Mouse (Mus musculus): ENCODE data around the gene Meis2.

Meis2 gene

GRCm38 (mm10) chr2:116068461-116068860 is 2.8 kb upstream of the Meis2 start:
- CTCF ChIA-PET: no interaction called here

DNA sequence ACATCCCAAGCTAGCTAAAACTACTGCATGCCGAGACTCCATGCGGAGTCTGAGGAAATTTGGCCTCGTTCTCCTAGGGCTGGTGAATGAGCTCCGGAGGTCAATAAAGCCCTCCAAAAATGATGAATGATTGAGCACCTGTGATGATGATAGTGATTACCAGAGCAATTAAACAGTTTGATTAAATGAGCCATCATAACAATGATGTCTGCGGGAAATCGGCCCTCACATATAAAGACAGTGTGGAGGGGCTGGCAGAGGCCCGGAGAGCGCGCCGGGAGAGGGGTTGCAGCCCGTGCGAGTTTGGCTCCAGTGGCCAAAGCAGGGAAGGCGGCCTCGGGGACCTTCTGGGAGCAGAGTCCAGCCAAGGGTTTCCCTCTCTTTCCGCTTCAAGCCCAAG is 2.1 kb upstream of the Meis2 start:
- CTCF ChIA-PET: no interaction called here

DNA sequence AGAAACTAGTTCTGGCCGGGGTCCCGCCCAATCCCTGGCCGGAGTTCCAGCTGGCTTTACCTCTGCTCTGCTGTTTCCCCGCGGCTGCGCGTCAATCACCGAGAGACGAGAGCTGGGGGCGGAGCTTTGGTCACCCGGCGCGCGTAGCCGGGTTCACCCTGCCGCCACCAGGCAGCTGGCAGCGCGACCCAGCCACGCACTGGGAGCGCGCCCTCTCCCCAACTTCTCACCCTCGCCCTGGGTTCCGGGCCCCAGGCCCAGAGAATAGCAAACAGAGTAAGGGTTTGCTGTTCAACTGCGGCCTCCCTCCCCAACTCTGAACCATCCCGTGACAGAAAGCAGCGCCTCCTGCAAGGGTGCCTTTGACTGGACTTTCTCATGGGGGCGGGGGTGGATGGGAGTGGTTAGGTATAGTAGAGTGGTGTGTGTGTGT is 1.4 kb upstream of the Meis2 start:
- CTCF ChIA-PET: no interaction called here

GRCm38 (mm10) chr2:116066057-116066941 is 660 bp upstream of the Meis2 start:
- CTCF ChIA-PET: interaction anchor here (0.6 kb wide), 1 partner anchor 55 kb away, joined by 5 read pairs; no protein-coding TSS in a partner anchor

GRCm38 (mm10) chr2:116065057-116065456 is 582 bp downstream of the Meis2 start:
- CTCF ChIA-PET: no interaction called here

GRCm38 (mm10) chr2:116064521-116064920 is 1.1 kb downstream of the Meis2 start:
- CTCF ChIA-PET: no interaction called here

DNA sequence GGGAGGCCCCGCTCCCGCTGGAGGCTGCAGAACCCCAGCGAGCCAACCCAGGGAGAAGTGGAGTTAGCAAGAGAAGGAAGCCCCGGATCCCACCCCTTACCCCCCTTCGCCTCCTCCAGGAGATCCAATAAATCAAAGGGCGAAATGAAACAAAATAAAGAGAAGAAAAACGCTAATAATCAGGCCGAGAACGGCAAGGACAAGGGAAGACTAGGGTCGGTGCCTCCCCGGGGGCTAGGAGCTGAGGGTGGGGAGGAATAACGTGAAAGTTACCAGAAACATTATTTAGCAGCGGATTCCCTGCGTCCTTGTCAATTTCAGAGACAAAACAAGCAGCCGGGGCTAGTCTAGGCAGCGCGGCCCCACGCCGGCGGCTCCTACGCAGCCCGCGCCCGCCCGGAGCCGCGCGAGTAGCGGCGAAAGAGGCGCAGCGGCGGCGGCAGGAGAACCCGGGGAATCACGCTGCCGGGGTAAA is 1.8 kb downstream of the Meis2 start:
- CTCF ChIA-PET: no interaction called here

DNA sequence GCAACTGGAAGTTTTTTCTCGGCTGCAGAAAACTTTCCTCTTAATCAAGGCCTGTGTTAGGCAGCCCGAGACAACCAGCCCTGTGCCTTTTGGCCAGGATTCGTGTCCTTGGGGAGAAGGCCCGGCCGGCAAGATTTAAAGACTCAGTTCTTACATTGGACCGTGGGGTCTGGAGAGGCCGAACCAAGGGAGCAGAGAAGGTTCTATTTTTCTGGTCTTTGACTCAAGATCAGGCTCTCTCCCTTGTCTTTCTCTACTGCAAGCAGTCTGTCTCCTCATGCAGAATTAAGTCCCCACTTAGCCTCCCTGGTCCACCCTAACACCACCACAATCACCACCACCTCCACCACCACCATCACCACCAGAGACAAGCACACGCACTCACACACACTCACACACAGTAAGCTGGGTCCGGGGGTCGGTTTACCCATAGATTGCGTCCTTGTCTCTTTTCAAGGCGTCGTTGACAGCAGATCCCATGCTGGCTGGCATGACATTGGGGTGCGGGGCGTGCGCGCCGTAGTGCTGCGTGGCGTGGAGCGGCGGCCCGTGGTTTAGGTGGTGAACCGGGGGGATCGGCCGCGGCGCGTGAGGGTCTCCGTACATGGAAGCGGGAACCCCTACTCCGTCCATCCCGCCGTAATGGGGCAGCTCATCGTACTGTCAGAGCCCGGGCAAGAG is 2.7 kb downstream of the Meis2 start:
- CTCF ChIA-PET: no interaction called here

DNA sequence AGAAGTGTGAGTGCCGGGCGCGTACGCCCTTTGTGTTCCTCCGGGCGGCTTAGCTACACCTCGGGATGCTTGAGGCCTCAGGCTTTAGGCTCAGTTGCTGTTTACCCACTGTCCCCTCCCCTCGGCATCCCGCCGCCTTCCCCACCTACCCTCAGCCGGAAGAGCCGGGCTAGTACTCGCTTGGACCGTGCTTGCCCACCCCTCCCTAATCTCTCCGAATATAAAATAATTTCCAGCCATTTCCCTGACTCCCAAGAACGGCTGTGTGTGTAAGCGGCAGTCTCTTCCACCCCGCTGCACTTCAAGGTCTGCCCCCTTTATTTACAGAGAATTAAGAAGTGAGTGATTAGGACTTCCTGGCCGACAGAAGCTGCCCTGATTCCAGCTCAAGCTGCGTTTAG is 3.4 kb downstream of the Meis2 start:
- CTCF ChIA-PET: no interaction called here

GRCm38 (mm10) chr2:116061401-116062021 is 4.1 kb downstream of the Meis2 start:
- CTCF ChIA-PET: no interaction called here

- CTCF ChIA-PET: no interaction called here
Observed at GRCm38 (mm10) chr2:116060701-116061400, 4.8 kb downstream of the Meis2 start.

DNA sequence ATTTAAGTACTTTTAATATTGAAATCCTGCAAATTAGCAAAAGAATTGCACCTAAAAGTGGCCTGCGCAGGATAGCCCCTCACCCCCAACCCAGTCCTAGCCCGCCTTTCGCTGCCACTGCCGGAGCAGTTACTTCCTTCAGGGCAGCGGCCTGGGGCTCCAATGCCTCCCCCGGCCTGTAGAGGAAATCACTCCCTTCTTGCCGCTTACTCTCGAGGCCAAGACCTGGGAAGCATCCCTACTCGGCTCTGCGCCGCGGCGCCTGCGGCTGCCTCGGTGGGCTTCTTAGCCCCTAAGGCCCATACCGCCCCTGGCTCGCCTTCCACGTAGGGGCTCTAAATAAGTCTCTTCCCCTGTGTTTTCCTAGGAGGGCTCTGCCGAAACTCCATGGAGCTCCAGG is 5.4 kb downstream of the Meis2 start:
- CTCF ChIA-PET: no interaction called here

DNA sequence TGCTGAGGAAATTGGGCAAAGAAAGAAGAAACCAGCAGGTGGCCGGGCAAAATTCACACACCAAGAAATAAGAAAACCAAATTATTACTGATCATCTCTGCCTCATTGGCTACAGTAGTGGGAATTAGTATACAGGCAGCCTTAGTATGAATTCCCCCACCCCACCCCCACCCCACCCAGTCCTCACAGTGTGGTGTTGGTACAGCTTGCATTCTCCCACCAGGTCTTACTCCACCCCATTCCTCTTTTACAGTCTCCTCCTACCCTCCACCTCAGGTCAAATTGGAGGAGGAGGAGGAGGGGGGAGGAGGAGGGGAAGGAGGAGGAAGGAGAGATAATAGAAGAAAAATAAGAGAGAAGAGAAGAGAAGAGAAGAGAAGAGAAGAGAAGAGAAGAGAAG is 6.0 kb downstream of the Meis2 start:
- CTCF ChIA-PET: no interaction called here

DNA sequence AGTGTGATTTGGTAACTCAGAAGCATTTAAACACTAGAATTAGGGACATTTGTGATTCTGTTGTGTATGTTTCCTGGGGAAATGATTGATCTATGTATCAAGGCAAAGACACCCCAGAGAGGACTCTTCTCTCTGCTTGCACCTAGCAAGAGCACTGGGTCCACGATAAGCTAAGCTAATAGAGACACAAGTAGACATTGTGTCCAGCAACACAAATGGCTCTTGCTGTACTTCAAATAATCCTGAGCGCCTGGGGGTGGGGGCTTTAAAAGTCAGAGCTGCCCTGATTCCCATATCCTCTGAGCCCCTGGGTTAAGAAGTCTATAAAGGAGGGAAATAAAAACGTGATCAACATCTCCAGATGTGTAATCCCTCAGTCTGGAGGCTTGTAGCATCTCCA is 6.6 kb downstream of the Meis2 start:
- CTCF ChIA-PET: no interaction called here

- CTCF ChIA-PET: no interaction called here
Observed at GRCm38 (mm10) chr2:116058511-116058910, 7.1 kb downstream of the Meis2 start.

DNA sequence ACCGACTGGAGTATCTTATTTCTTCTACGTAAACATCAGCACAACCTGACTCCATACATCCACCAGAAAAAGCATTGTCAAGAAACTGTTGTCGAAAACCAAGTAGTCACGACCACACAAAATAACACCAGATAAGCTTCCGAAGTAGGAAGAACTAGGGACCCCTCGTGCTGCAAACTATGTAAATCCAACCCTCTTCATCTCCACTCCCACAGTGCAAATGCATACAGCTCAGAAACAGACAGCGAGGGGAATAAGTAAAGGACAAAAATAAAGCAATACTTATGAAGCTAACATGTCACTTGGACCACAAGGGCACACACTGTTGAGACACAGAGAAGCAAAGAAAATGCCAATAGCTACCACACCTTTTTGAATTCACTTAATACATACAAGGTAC is 8.8 kb downstream of the Meis2 start:
- CTCF ChIA-PET: no interaction called here

DNA sequence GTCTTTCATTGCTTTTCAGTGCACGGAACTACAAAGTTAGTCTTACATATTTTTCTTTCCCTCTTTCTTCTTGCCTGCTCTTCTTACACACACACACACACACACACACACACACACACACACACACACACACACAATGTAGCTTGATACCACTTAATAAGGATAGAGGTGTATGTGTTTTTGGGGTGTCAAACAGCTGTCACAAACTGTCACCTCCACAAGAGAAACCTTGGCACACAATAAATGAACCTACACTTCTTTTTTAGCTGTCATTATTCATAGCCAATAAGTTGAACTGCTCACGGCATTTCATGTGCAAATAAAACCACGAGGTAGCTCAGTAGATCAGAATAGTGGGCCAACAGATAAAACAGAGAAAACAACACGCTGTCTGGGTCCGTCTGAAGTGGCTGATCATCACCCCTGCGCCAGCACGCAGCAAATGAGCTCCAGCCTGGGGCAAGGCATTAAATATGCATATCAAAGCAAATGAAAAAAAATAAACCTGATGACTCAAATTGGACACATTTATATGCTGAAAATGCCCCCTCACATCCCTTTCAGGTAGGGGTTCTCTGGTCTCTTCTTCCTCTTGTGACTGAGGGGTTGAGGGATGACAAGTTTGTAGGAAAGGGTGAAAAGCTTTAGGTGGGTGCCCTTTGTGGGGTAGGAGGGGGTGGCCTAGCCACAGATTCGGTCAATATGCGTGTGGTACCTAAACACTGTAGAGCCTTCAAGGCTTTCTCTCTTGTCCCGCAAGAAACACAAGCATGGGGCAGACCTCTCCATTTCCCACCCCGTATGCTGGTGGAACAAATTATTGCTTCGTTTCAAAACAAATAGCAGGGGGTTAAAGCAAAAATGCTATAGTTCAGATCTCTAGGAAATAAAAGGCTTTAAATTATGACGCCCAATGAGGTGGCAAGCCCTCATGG is 9.7 kb downstream of the Meis2 start:
- CTCF ChIA-PET: no interaction called here

DNA sequence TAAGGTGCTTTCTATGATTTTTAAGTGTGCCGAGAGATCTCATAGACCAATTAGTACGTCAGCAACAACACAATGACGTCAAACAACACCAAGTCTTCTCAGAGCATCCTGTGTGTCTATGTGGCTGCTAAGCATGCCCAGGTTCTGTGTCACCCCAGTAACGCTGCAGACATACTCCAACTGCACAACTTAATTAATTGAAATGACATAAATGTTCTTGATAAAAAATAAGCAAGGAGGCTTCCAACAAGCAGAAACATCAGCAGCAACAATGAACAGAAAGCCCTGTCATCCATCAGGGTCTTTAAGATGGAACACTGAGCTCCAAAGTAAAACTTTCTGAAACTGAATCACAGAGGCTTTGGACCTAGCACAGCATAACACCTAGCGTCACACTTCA is 11.7 kb downstream of the Meis2 start:
- CTCF ChIA-PET: no interaction called here

GRCm38 (mm10) chr2:116052688-116053421 is 12.8 kb downstream of the Meis2 start:
- CTCF ChIA-PET: no interaction called here

DNA sequence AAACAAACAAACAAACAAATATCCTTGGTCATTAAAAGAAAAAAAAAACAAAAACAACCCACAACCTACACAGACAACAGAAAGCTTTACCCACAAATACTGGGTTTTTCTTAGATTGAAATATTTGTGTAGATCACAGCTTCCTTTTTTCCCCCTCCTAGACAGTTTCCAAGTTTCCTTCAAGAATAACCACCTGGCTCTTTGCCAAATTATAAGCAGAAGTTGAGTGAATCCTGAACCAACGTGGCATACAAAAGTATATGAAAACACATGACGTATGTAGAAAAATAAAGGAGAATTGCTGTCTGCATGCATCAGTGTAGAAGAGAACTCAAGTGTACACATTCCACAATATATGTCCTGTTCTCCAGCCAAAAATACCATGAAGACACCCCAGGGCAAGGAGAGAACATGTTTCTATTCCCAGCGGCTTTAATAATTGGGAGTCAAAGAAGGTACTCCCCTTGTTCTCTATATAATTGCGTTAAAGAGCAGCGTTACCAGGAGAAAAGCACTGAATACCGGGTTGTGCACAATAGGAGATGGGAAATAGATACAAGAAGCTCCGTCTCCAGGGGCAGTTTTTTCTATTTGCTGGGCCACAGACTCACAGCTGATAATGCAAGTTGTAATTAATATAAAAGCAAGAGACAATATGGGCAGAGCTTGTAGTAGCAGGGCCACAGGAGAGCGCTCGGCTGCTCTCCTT is 13.6 kb downstream of the Meis2 start:
- CTCF ChIA-PET: no interaction called here
